ENCODE assay signal across 9 mouse cellular contexts in genomic region chr16:31422000-31422399, GRCm38 (mm10). TPM values are rescaled to one million over a fixed set of nuclear protein-coding genes. Genes with fewer than 3 reads are reported as not detected.
DNase-seq lines count a peak whose midpoint lies in the region; ATAC-seq and TF ChIP-seq lines count a peak whose summit lies in the region.
"Had no signal": no experiment of that assay in that cellular context is flagged by ENCODE, and none has a peak within 500 bp of the region (broad histone marks: within the 10 kb centered on the region; RNA-seq: fewer than 3 reads in every experiment).

Gene Bdh1, plus strand, starts transcription at chr16:31422280.

- H3K9ac ChIP-seq in ES-E14 (ENCODE audit: insufficient read depth, low read depth, low read length, poor library complexity, severe bottlenecking), result no peak within 1 kb of the TSS
- no peak within 1 kb of the TSS for H3K9ac ChIP-seq in limb, embryonic 12.5 days (replicated peaks)
- no peak within 1 kb of the TSS for H3K9ac ChIP-seq in stomach, postnatal 0 days (ENCODE audit: low read length)

- H3K36me3 ChIP-seq in ES-E14 (ENCODE audit: control insufficient read depth, insufficient read depth, low read length, poor library complexity, severe bottlenecking), result no peaks in the 10 kb centered on the region
- no peaks in the 10 kb centered on the region for H3K36me3 ChIP-seq in limb, embryonic 12.5 days
- H3K36me3 ChIP-seq in stomach, postnatal 0 days (ENCODE audit: control insufficient read depth, insufficient read depth, low read length), result no peaks in the 10 kb centered on the region
- H3K36me3 ChIP-seq: G1E had no signal

- no peak for ATAC-seq in limb, embryonic 12.5 days (ENCODE audit: insufficient number of reproducible peaks, insufficient read depth, low FRiP score, low TSS enrichment, low read depth)
- peak; percentile 27; the same call in 1 of the 2 replicates for ATAC-seq in stomach, postnatal 0 days (ENCODE audit: low FRiP score, low TSS enrichment)

- H3K4me3 ChIP-seq in ES-E14 (ENCODE audit: insufficient read depth in 1 of 2, low read depth in 1 of 2, low read length in 2 of 2, poor library complexity in 1 of 2, severe bottlenecking in 1 of 2), result no peak within 1 kb of the TSS
- H3K4me3 ChIP-seq in limb, embryonic 12.5 days (replicated peaks), result no peak within 1 kb of the TSS
- H3K4me3 ChIP-seq in stomach, postnatal 0 days (ENCODE audit: low read depth, low read length), result no peak within 1 kb of the TSS

- peaks cover 11% of the 10 kb centered on the region for H3K27me3 ChIP-seq in limb, embryonic 12.5 days
- no peaks in the 10 kb centered on the region for H3K27me3 ChIP-seq in stomach, postnatal 0 days (ENCODE audit: control insufficient read depth, insufficient read depth, low read length)

- no peaks in the 10 kb centered on the region for H3K9me3 ChIP-seq in ES-E14 (ENCODE audit: control insufficient read depth, insufficient read depth, low read depth, low read length)
- no peaks in the 10 kb centered on the region for H3K9me3 ChIP-seq in limb, embryonic 12.5 days
- no peaks in the 10 kb centered on the region for H3K9me3 ChIP-seq in stomach, postnatal 0 days (ENCODE audit: control insufficient read depth, low read length)
- H3K9me3 ChIP-seq: G1E had no signal

- TF ChIP-seq EP300 in stomach, postnatal 0 days (optimal IDR thresholded peaks at IDR 0.05), result no peak

- WGBS in limb, embryonic 12.5 days, result 76% methylated on average over 9 of the region's 9 CpGs
- 53% methylated on average over 9 of the region's 9 CpGs for WGBS in stomach, postnatal 0 days

- DNase-seq in heart, adult 18-20 months, result no peak
- no peak for DNase-seq in heart, adult 11 months
- no peak for DNase-seq in ES-E14 (ENCODE audit: low read depth, low spot score)
- DNase-seq in gonadal fat pad, adult 2 months (ENCODE audit: low read depth), result no peak
- no peak for DNase-seq in stomach, postnatal 0 days (ENCODE audit: low spot score)
- no peak for DNase-seq in cerebellum, adult 11 months
- no peak for DNase-seq in thymus, postnatal 36 days

- in situ Hi-C loops in ES-E14 (cut with MboI; ENCODE audit: low sequenced_read_pairs in 2 of 2, unreplicated experiment in 2 of 2), result no loop called here

- H3K4me1 ChIP-seq in ES-E14 (ENCODE audit: control insufficient read depth in 2 of 2, insufficient read depth in 2 of 2, low read length in 2 of 2, poor library complexity in 1 of 2), result peaks cover 0 to 4% of the 10 kb centered on the region in 2 experiments; a peak in 1 of 4 replicates
- no peaks in the 10 kb centered on the region for H3K4me1 ChIP-seq in limb, embryonic 12.5 days (replicated peaks)
- H3K4me1 ChIP-seq in stomach, postnatal 0 days (replicated peaks; ENCODE audit: control insufficient read depth, insufficient read depth), result no peaks in the 10 kb centered on the region

- no peak for TF ChIP-seq CTCF in stomach, postnatal 0 days (IDR thresholded peaks at IDR 0.05; ENCODE audit: low read depth)

- no peak within 1 kb of the TSS for H3K4me2 ChIP-seq in limb, embryonic 12.5 days
- no peak within 1 kb of the TSS for H3K4me2 ChIP-seq in stomach, postnatal 0 days (replicated peaks; ENCODE audit: low read depth)

- H3K27ac ChIP-seq in ES-E14 (ENCODE audit: insufficient read depth, low read depth, low read length, poor library complexity, severe bottlenecking), result no peak within 1 kb of the TSS
- no peak within 1 kb of the TSS for H3K27ac ChIP-seq in limb, embryonic 12.5 days
- H3K27ac ChIP-seq in stomach, postnatal 0 days (replicated peaks), result no peak within 1 kb of the TSS

TF ChIP-seq in ES-E14, 5 proteins besides CTCF, POLR2A, EP300 and RAD21:
- no peak for TF ChIP-seq HCFC1 (IDR thresholded peaks at IDR 0.05; ENCODE audit: borderline replicate concordance, insufficient read depth, low read length)
- TF ChIP-seq CHD2 (IDR thresholded peaks at IDR 0.05; ENCODE audit: low read depth, low read length), result no peak
- TF ChIP-seq MAFK (IDR thresholded peaks at IDR 0.05; ENCODE audit: insufficient read depth, low read depth, low read length), result no peak
- TF ChIP-seq ZNF384 (IDR thresholded peaks at IDR 0.05; ENCODE audit: low read depth, low read length), result no peak
- TF ChIP-seq ZC3H11A (IDR thresholded peaks at IDR 0.05; ENCODE audit: borderline replicate concordance, low read depth, low read length), result no peak

RNA-seq across cellular contexts. Expression of gene Bdh1, which starts in this region (rescaled TPM):
- total RNA-seq in heart, adult 18-20 months (2021), result 100 to 1,000 TPM; 240 to 275 TPM
- total RNA-seq in ES-E14 (2012; rRNA removed), result 12.0 and 17.1 TPM in 2 replicates
- 20.6 and 33.9 TPM in 2 replicates for polyA plus RNA-seq in gonadal fat pad, adult 2 months (2012; rRNA removed)
- polyA plus RNA-seq in limb, embryonic 12.5 days (2016; fragmentation: Nextera tagmentation; extraction: Ambion mirVana), result 18.7 and 18.8 TPM in 2 replicates
- polyA plus RNA-seq in stomach, postnatal 0 days (2015; fragmentation: Nextera tagmentation; extraction: Ambion mirVana), result 115 and 125 TPM in 2 replicates
- polyA plus RNA-seq: G1E had no signal

Comparison
In these comparisons a context has a peak if more than half of its experiments do, and no peak if none do; other contexts are left out.
1. RNA of gene Bdh1 (total RNA-seq): 240 to 275 TPM in heart, adult 18-20 months; 12.0 to 17.1 TPM in ES-E14; every median in the first group is over 10 times any median in the second.